Mouse (Mus musculus) hindbrain, embryonic 13.5 days (tissue): ENCODE data around the gene Gga2. TPM values are rescaled to one million over a fixed set of nuclear protein-coding genes. Genes with fewer than 3 reads are reported as not detected.

Experiments
- ATAC-seq: fragments of 200-750 bp; cut with Nextera tagmentation; 2 replicates; pipeline ENCODE4 v1.8.0; 2017; ENCODE audit warnings: moderate TSS enrichment; ENCODE audit not compliant: low FRiP score
- H3K27ac ChIP-seq: fragments of 300-500 bp; sonication (generic); 2 replicates; pipeline ENCODE4 v1.5.1; 2015; ENCODE audit warnings: inconsistent platforms, mild to moderate bottlenecking, moderate library complexity
- H3K27me3 ChIP-seq: fragments of 300-500 bp; sonication (generic); 2 replicates; pipeline ENCODE4 v1.6.1; 2015; ENCODE audit warnings: mild to moderate bottlenecking, inconsistent platforms
- H3K36me3 ChIP-seq: fragments of 300-500 bp; sonication (generic); 2 replicates; pipeline ENCODE4 v1.6.1; 2015; ENCODE audit warnings: mild to moderate bottlenecking, inconsistent platforms
- H3K4me1 ChIP-seq: fragments of 300-500 bp; sonication (generic); replicated peaks from 2 replicates; pipeline ENCODE4 v1.6.1; 2015; ENCODE audit warnings: inconsistent platforms
- H3K4me2 ChIP-seq: fragments of 300-500 bp; sonication (generic); 2 replicates; pipeline ENCODE4 v1.6.1; 2015; ENCODE audit warnings: inconsistent platforms, mild to moderate bottlenecking, moderate library complexity
- H3K4me3 ChIP-seq: fragments of 300-500 bp; sonication (generic); 2 replicates; pipeline ENCODE4 v1.5.1; 2015; ENCODE audit warnings: mild to moderate bottlenecking, inconsistent platforms
- H3K9ac ChIP-seq: fragments of 300-500 bp; sonication (generic); 2 replicates; pipeline ENCODE4 v1.6.1; 2015; ENCODE audit warnings: mild to moderate bottlenecking, inconsistent platforms
- H3K9me3 ChIP-seq: fragments of 300-500 bp; sonication (generic); 2 replicates; pipeline ENCODE4 v1.6.1; 2016; ENCODE audit warnings: inconsistent platforms
- WGBS: fragments of 180-500 bp; shearing (Covaris S2); methylation state at CpG from one replicate; pipeline ENCODE4 v1.1.7; 2015; 5-methylcytosine and 5-hydroxymethylcytosine counted together
- polyA plus RNA-seq: library from polyadenylated mRNA; unstranded; fragments of >200 nt; fragmentation: Nextera tagmentation; extraction: Ambion mirVana; gene quantifications from 2 replicates; pipeline ENCODE4 v1.2.1, GENCODE M21; 2015

Gga2 gene
- 54.9 and 57.3 TPM in 2 replicates for polyA plus RNA-seq

DNA sequence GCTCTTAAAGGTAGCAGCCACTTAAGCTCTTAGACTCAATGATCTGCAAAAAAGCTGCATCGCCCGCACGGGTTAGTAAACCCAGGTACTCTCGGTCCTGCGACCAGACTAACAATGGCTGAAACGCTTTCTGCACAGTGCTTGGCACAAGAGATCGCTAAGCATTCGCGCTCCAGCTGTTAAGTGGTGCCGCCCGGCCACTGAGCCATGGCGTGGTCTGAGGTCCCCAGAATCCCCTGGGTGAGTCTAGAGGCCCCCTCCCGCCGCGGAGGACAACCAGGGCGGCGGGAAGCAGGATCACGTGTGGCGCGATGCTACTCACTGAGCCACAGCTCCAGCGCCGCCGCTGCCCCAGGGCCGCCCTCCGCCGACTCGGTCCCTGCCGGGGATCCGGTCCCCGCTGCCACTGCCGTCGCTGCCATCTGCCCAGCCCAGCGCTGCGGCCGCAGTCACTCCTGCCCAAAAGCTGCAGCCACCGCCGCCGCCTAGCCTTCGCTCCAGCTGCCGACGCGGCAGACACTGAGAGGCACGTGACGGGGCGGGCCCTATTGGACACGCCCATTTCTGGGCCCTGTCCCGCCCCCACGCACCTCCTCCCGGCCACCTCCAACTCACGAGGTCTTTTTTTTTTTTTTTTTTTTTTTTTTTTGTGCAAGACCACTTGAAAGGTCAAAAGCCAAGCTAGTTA is at the start of gene Gga2:
Gga2 (minus strand) TSS at position 556 of the 688 bp plus-strand sequence.
- Histone ChIP-seq H3K27ac (peak within 1 kb of the TSS; percentile 93), H3K27me3 (no peaks in the 10 kb centered on the region), H3K9ac (peak within 1 kb of the TSS; percentile 91), H3K4me3 (peak within 1 kb of the TSS; percentile 81), H3K36me3 (no peaks in the 10 kb centered on the region), H3K9me3 (no peaks in the 10 kb centered on the region), H3K4me2 (peak within 1 kb of the TSS; percentile 74), H3K4me1 (peaks cover 43% of the 10 kb centered on the region)
- under 1% methylated on average over 46 of the region's 50 CpGs for WGBS
- peak; percentile 88 for ATAC-seq

DNA sequence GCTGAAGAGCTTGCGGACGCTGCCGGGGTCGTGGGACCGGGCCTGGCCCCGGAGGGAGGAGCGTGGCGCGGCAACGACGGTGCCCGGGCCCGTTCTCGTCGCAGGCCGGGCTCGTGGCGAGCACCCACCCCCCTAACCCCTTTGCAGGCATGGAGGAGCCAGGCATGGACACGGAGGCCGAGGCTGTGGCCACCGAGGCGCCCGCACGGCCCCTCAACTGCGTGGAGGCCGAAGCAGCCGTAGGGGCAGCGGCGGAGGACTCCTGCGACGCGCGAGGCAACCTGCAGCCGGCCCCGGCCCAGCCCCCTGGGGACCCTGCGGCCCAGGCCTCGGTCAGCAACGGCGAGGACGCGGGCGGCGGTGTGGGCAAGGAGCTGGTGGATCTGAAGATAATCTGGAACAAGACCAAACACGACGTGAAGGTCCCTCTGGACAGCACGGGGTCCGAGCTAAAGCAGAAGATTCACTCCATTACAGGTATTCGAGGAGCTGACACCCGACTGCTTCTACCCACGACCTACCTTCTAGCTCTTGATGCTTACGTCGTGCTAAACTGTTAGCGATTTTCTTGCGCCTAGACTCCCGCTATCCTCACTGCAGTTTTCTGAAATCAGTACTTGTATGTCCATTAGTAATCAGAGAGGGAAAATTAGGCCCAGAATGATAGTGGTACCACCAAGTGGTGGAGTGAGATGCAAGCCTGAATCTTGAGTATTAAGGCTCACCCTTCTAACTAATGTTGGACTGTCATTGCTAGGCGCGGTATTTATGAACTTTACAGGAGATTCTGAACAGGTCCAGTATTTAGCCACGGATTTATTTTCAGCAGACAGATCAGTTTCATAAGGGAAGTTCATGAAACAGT is 46.7 kb upstream of the Gga2 start:
- Histone ChIP-seq H3K9ac (peak overlapping the region; percentile 98), H3K4me2 (peak overlapping the region; percentile 67), H3K27me3 (no peaks in the 10 kb centered on the region), H3K36me3 (peaks cover 30% of the 10 kb centered on the region), H3K4me1 (peaks cover 38% of the 10 kb centered on the region), H3K4me3 (peak overlapping the region; percentile 99), H3K27ac (peak overlapping the region; percentile 96), H3K9me3 (no peaks in the 10 kb centered on the region)
- 2% methylated on average over 58 of the region's 58 CpGs for WGBS
- peak; percentile 56 for ATAC-seq

DNA sequence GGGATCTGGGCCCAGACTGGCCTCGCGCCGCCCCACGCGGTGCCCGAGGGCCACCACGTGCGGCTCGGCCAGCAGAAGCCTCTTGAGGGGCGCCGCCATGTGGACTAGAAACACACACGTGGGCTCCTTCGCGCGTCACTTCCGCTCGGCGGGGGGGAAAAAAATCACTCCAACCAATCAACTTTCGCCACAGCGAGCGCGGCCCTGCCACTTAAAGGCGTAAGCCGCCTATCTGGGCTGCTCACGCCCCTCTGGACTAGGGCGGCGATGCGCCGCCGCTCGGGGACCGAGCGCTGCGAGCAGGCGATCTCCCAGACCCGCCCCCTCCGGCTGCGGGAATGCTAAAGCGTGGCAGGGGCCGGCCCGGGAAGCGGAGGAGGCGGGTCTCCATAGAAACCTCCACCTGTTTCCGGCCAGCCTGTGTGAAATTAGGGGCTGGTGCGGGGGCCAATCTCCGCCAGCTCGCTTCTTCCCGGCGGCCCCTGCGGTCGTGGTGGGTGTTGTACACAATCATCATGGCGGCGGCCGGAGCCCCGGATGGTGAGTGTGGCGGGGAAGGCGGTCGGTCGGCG is 46.0 kb upstream of the Gga2 start, which contains the start of the genes Ubfd1 and Ears2:
Ubfd1 (plus strand) TSS at position 231 of the 572 bp plus-strand sequence.
Ears2 (minus strand) TSS at position 319 of the 572 bp plus-strand sequence.
- H3K9me3 ChIP-seq, result no peaks in the 10 kb centered on the region
- H3K36me3 ChIP-seq, result peaks cover 28% of the 10 kb centered on the region
- peak within 1 kb of the TSS; percentile 99 for H3K4me3 ChIP-seq
- peaks cover 38% of the 10 kb centered on the region for H3K4me1 ChIP-seq
- H3K27ac ChIP-seq, result peak within 1 kb of the TSS; percentile 96
- ATAC-seq, result peak; percentile 99
- H3K9ac ChIP-seq, result peak within 1 kb of the TSS; percentile 98
- H3K27me3 ChIP-seq, result no peaks in the 10 kb centered on the region
- WGBS, result under 1% methylated on average over 59 of the region's 60 CpGs
- peak within 1 kb of the TSS; percentile 67 for H3K4me2 ChIP-seq

DNA sequence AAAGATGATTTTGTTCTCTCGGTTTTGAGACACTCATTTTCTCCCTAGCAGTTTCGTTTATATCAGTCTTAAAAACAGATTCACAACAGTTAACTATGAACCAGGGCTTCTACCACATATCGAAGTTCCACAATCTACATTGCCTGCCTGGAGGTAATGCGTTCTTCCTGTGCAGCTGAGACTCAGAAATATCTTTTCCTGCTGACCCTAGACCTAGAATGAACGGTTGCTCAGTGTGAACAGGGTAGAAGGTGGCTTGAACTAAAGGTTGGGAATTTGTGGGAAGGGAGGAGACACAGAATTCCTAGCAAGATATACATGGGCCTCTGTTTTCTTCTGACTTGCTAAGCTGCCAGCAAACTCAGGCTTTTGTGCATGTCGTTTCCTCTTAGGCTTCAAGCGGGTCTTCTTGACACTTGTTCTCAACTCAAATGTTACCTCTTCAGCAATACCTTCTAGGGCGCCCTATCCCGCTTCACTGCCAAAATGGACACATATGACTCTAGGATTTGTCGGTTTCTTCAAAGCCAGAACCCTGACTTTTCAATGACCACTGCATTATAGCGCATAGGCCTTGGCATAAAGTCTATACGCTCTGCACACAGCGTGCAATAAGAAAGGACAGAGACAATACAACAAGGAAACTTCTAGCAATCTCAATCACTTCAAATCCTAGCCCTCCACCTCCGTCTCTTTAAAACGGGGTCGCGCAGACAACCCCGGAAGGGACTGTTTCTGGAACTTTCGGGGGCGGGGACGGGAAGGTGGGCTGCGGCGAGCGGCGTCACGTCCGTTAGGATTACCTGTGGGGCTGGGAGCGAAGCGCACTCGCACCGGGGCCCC is 45.3 kb upstream of the Gga2 start:
- peak overlapping the region; percentile 98 for H3K9ac ChIP-seq
- no peak; the same call in none of the 2 replicates for ATAC-seq
- WGBS, result 22% methylated on average over 31 of the region's 31 CpGs
- no peaks in the 10 kb centered on the region for H3K27me3 ChIP-seq
- H3K27ac ChIP-seq, result peak overlapping the region; percentile 96
- H3K36me3 ChIP-seq, result peaks cover 27% of the 10 kb centered on the region
- no peaks in the 10 kb centered on the region for H3K9me3 ChIP-seq
- peak overlapping the region; percentile 99 for H3K4me3 ChIP-seq
- peak overlapping the region; percentile 67 for H3K4me2 ChIP-seq
- H3K4me1 ChIP-seq, result peaks cover 38% of the 10 kb centered on the region

DNA sequence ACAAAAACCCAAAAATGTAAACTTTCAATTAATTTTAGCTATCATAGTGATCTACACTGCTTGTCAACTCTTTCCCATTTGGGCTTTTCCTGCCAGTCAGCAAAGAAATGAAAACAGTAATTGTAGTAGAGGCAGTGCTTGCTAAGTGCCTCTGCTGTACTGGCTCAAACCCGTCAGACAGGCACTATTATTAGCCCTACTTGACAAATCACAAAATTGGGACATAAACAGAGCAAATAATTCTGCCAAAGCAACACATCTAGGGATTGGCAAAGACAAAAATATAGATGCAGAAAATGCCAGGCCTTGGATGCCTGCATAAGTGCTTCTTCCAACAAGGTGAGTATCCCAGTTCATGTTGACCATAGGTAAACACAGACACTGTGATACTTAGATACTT is 44.6 kb upstream of the Gga2 start:
- Histone ChIP-seq H3K4me2 (peak overlapping the region; percentile 67), H3K27ac (no peak overlapping the region), H3K4me3 (peak overlapping the region; percentile 99; the same call in 1 of the 2 replicates), H3K36me3 (peaks cover 22% of the 10 kb centered on the region), H3K9me3 (no peaks in the 10 kb centered on the region), H3K9ac (peak overlapping the region; percentile 98; the same call in 1 of the 2 replicates), H3K27me3 (no peaks in the 10 kb centered on the region), H3K4me1 (peaks cover 37% of the 10 kb centered on the region)
- 81% methylated on average over 1 of the region's 1 CpGs for WGBS
- ATAC-seq, result no peak

DNA sequence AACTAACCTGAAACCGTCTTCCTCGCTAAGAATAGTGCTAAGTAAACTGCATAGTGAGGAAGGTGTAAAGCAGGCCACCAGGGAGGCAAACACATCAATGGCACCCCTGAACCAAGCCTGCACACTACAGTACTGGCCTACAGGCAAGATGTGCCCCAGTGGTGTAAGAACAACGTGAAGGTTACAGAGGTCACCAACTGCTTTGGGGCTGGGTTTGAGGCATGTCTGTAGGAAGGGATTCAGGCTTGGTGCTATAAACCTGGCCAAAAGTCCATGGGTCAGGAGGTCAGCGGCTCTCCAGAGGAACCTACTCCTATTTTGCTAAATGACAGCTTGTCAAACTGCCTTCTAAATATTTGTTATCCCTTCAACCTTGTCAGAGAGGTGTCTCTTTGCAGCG is 35.6 kb upstream of the Gga2 start:
- Histone ChIP-seq H3K36me3 (peaks cover 53% of the 10 kb centered on the region), H3K27me3 (no peaks in the 10 kb centered on the region), H3K27ac (no peak overlapping the region), H3K9me3 (no peaks in the 10 kb centered on the region), H3K4me3 (no peak overlapping the region), H3K9ac (no peak overlapping the region), H3K4me2 (no peak overlapping the region), H3K4me1 (no peaks in the 10 kb centered on the region)
- WGBS, result 92% methylated on average over 5 of the region's 5 CpGs
- no peak for ATAC-seq

DNA sequence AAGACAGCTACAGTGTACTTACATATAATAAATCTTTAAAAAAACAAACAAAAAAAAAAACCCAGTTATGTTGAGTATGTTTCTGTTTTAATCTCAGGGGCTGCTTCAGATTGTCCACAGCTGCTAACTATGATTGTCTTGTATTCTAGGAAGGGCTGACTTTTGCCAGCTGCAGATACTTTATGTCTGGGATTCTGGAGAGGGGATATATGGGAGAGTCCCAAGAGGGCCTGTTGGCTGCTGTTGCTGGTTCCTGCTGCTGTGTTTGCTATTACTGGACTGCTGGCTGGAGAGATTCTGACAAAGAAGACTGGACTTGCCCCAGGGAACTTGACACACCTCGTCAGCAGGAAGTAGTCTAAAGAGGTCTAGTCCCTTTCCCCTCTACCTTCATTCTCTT is 29.8 kb upstream of the Gga2 start:
- Histone ChIP-seq H3K9ac (no peak overlapping the region), H3K27ac (no peak overlapping the region), H3K4me1 (no peaks in the 10 kb centered on the region), H3K4me3 (no peak overlapping the region), H3K27me3 (no peaks in the 10 kb centered on the region), H3K36me3 (peaks cover 57% of the 10 kb centered on the region), H3K4me2 (no peak overlapping the region), H3K9me3 (no peaks in the 10 kb centered on the region)
- 77% methylated on average over 1 of the region's 1 CpGs for WGBS
- no peak for ATAC-seq

DNA sequence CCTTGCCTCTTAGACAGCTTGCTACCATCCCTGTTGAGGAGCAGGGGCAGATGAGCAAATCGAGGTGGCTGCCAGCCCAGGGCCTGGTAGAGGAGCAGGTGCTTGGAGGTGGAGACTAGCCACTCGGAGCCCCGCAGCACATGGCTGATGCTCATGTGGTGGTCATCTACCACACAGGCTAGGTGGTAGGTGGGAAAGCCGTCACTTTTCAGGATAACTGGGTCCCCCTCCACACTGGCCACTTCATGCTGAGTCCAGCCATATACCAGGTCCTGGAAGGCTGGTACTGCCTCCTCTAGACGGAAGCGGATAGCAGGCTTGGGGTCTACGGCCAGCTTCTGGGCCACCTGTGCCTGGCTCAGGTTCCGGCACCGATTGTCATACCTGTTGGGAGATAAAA is 27.2 kb upstream of the Gga2 start:
- no peak for ATAC-seq
- WGBS, result 96% methylated on average over 9 of the region's 9 CpGs

DNA sequence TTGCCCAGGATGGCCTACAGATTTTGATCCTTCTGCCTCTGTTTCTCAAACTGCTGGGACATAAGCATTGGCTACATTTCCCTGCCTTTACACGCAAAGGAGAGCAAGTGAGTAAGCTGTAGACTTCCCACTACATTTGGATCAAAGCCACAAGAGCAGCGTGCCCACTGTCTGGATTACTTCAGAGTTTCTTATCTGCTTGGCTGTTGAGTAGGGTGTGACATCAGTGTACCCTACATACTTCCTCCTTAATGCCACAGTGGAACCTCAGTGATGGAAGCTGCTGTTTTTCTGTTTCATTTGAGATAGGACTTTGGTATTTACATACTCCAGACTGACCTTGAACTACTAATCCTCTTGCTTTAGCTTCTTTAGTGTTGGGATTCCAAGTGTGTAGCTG is 25.8 kb upstream of the Gga2 start:
- Histone ChIP-seq H3K9me3 (no peaks in the 10 kb centered on the region), H3K4me1 (no peaks in the 10 kb centered on the region), H3K27ac (no peak overlapping the region), H3K4me3 (no peak overlapping the region), H3K9ac (no peak overlapping the region), H3K4me2 (no peak overlapping the region), H3K27me3 (no peaks in the 10 kb centered on the region), H3K36me3 (peaks cover 51% of the 10 kb centered on the region)
- WGBS, result 96% methylated on average over 2 of the region's 2 CpGs
- ATAC-seq, result no peak

More for the DNA sequence above, 27.2 kb upstream of the Gga2 start:
- H3K4me3 ChIP-seq, result no peak overlapping the region
- H3K4me2 ChIP-seq, result no peak overlapping the region
- H3K27ac ChIP-seq, result no peak overlapping the region
- H3K36me3 ChIP-seq, result peaks cover 48% of the 10 kb centered on the region
- H3K9me3 ChIP-seq, result no peaks in the 10 kb centered on the region
- no peaks in the 10 kb centered on the region for H3K27me3 ChIP-seq
- no peaks in the 10 kb centered on the region for H3K4me1 ChIP-seq
- H3K9ac ChIP-seq, result no peak overlapping the region

DNA sequence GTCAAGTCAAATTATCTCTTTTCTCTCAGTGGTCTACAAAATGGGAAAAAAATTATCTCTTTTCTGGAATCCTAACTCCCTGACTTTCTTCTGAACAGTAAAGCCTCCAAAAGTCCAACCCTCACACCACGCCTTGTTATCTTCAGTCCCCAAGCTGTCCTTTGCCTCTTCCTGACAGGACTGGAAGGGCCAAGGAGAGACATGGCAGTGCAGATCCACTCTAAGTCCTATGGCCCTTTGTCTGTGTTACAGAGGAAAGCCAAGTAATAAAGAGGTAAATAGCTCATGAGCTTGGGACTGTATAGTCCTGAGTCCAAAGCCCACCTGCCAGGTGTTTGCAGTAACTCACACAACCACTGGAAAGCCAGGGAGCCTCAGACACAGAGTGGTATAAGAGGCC is 24.7 kb upstream of the Gga2 start:
- ATAC-seq, result no peak
- Histone ChIP-seq H3K4me1 (no peaks in the 10 kb centered on the region), H3K4me3 (no peak overlapping the region), H3K9me3 (no peaks in the 10 kb centered on the region), H3K27me3 (no peaks in the 10 kb centered on the region), H3K9ac (no peak overlapping the region), H3K36me3 (peaks cover 46% of the 10 kb centered on the region), H3K27ac (no peak overlapping the region), H3K4me2 (no peak overlapping the region)
- WGBS, result 100% methylated on average over 1 of the region's 1 CpGs

DNA sequence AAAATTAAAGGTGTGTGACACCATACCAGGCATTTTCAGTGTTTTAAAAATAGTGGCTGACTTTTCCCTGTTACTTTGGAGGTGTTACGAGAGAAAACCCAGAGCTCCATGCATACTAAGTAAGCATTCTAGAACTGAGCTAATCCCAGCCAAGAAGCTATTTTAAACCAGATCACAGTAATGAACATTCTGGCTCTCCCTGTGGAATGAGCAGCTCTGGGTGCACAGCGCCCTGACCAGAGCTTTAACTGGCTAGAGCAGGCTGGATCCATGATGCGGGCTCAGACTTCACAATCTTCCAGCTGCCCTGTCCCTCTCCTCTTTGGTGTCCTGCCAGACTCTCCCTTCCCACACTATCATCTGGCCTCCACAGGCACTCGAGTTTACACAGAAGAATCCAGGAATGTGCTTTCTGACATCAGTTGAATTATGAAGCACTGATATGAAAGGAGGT is 24.2 kb upstream of the Gga2 start:
- no peak for ATAC-seq
- Histone ChIP-seq H3K36me3 (peaks cover 46% of the 10 kb centered on the region), H3K4me1 (no peaks in the 10 kb centered on the region), H3K9ac (no peak overlapping the region), H3K9me3 (no peaks in the 10 kb centered on the region), H3K4me3 (no peak overlapping the region), H3K27me3 (no peaks in the 10 kb centered on the region), H3K27ac (no peak overlapping the region), H3K4me2 (no peak overlapping the region)
- 93% methylated on average over 4 of the region's 4 CpGs for WGBS
